Mouse (Mus musculus) CH12.LX (cell line): Measurements from ENCODE around the gene Hsd17b2. TPM values are rescaled to one million over a fixed set of nuclear protein-coding genes. Genes with fewer than 3 reads are reported as not detected.

Experiments
- DNase-seq: peaks from one replicate; pipeline ENCODE4 v3.0.0-alpha.2; 2013; ENCODE audit errors: extremely low read depth
- H3K27ac ChIP-seq: 2 replicates; pipeline ENCODE4 v1.5.1; 2012; ENCODE audit warnings: low read depth, mild to moderate bottlenecking, control low read depth, moderate library complexity; ENCODE audit not compliant: insufficient read depth
- H3K27me3 ChIP-seq: replicated peaks from 2 replicates; pipeline ENCODE3; 2012; ENCODE audit warnings: inconsistent platforms
- H3K36me3 ChIP-seq, 2 experiments: replicated peaks in 1 of 2; 2 replicates each; pipeline versions ENCODE3 to v1.6.1; 2012; ENCODE audit warnings: inconsistent platforms in 1 of 2, low read length in 1 of 2, mild to moderate bottlenecking in 1 of 2, mixed read lengths in 1 of 2, moderate library complexity in 1 of 2; ENCODE audit not compliant: control insufficient read depth in 1 of 2, insufficient read depth in 1 of 2
- H3K4me1 ChIP-seq, 2 experiments: 2 replicates each; pipeline ENCODE4 v1.6.1; 2012; ENCODE audit warnings: inconsistent platforms in 1 of 2, moderate library complexity in 1 of 2; ENCODE audit not compliant: insufficient read depth in 2 of 2, control insufficient read depth in 1 of 2
- H3K4me2 ChIP-seq: 2 replicates; pipeline ENCODE4 v1.6.1; 2012; ENCODE audit warnings: low read depth, mild to moderate bottlenecking, control low read depth; ENCODE audit not compliant: poor library complexity, insufficient read depth, severe bottlenecking
- H3K4me3 ChIP-seq, 3 experiments: fragments of 150-350 bp in 1 of 3; sonication (generic) in 1 of 3; replicated peaks in 1 of 3; 2 replicates each; pipeline versions ENCODE3 to v1.5.1; 2011 to 2012; ENCODE audit warnings: low read depth in 2 of 3, low read length in 2 of 3, mild to moderate bottlenecking in 2 of 3, moderate library complexity in 2 of 3, control low read depth in 1 of 3, improper control_type of control experiment in 1 of 3, inconsistent platforms in 1 of 3, mixed read lengths in 1 of 3; ENCODE audit not compliant: poor library complexity in 1 of 3
- H3K79me2 ChIP-seq: replicated peaks from 2 replicates; pipeline ENCODE4 v1.6.1; 2012; ENCODE audit warnings: mild to moderate bottlenecking, moderate library complexity; ENCODE audit not compliant: control insufficient read depth, poor library complexity, insufficient read depth, severe bottlenecking; ENCODE audit errors: extremely low read depth
- H3K9ac ChIP-seq: 2 replicates; pipeline ENCODE4 v1.6.1; 2012; ENCODE audit warnings: low read depth, mild to moderate bottlenecking, control low read depth, moderate library complexity; ENCODE audit not compliant: insufficient read depth
- H3K9me3 ChIP-seq: replicated peaks from 2 replicates; pipeline ENCODE3; 2012; ENCODE audit warnings: low read length, inconsistent platforms, mixed read lengths
- BHLHE40 ChIP-seq: IDR thresholded peaks from 2 replicates; pipeline ENCODE4 v1.6.1; 2011; ENCODE audit warnings: mild to moderate bottlenecking, low read depth, low read length, improper control_type of control experiment
- CHD2 ChIP-seq: IDR thresholded peaks from 2 replicates; pipeline ENCODE4 v1.6.1; 2011; ENCODE audit warnings: low read length, improper control_type of control experiment
- CTCF ChIP-seq, 2 experiments: IDR thresholded peaks in 1 of 2; conservative IDR thresholded peaks in 1 of 2; 2 replicates each; pipeline ENCODE4 v1.5.1; 2011 to 2012; ENCODE audit warnings: low read depth in 2 of 2, low read length in 2 of 2, improper control_type of control experiment in 1 of 2, inconsistent platforms in 1 of 2, mild to moderate bottlenecking in 1 of 2, moderate library complexity in 1 of 2
- GABPA ChIP-seq: IDR thresholded peaks from 2 replicates; pipeline ENCODE4 v1.6.1; 2012; ENCODE audit warnings: low read depth, low read length, improper control_type of control experiment, inconsistent platforms; ENCODE audit not compliant: insufficient replicate concordance
- IRF4 ChIP-seq: IDR thresholded peaks from 2 replicates; pipeline ENCODE4 v1.6.1; 2014; ENCODE audit warnings: low read depth, mild to moderate bottlenecking, inconsistent platforms, low read length, improper control_type of control experiment
- JUND ChIP-seq: conservative IDR thresholded peaks from 2 replicates; pipeline ENCODE4 v1.6.1; 2011; ENCODE audit warnings: low read depth, low read length, improper control_type of control experiment
- MAZ ChIP-seq: IDR thresholded peaks from 2 replicates; pipeline ENCODE4 v1.6.1; 2012; ENCODE audit warnings: low read depth, mild to moderate bottlenecking, inconsistent platforms, low read length, improper control_type of control experiment, moderate library complexity
- MEF2A ChIP-seq: IDR thresholded peaks from 2 replicates; pipeline ENCODE4 v1.6.1; 2014; ENCODE audit warnings: low read depth, mild to moderate bottlenecking, inconsistent platforms, low read length, improper control_type of control experiment, borderline replicate concordance
- MYC ChIP-seq: IDR thresholded peaks from 2 replicates; pipeline ENCODE4 v1.6.1; 2011; ENCODE audit warnings: low read depth, mild to moderate bottlenecking, improper control_type of control experiment, low read length
- NRF1 ChIP-seq: IDR thresholded peaks from 2 replicates; pipeline ENCODE4 v1.6.1; 2014; ENCODE audit warnings: low read depth, mild to moderate bottlenecking, inconsistent platforms, low read length, improper control_type of control experiment, moderate library complexity
- POLR2A ChIP-seq: IDR thresholded peaks from 2 replicates; pipeline ENCODE4 v1.6.1; 2011; ENCODE audit warnings: low read depth, mild to moderate bottlenecking, improper control_type of control experiment, low read length
- POLR2AphosphoS2 ChIP-seq: IDR thresholded peaks from 2 replicates; pipeline ENCODE4 v1.6.1; 2011; ENCODE audit warnings: low read depth, low read length, improper control_type of control experiment
- RAD21 ChIP-seq: IDR thresholded peaks from 2 replicates; pipeline ENCODE4 v1.6.1; 2011; ENCODE audit warnings: low read depth, mild to moderate bottlenecking, low read length, improper control_type of control experiment, moderate library complexity
- SMC3 ChIP-seq: IDR thresholded peaks from 2 replicates; pipeline ENCODE4 v1.6.1; 2011; ENCODE audit warnings: low read depth, low read length, improper control_type of control experiment
- TBP ChIP-seq: conservative IDR thresholded peaks from 2 replicates; pipeline ENCODE4 v1.6.1; 2011; ENCODE audit warnings: low read depth, low read length, improper control_type of control experiment
- UBTF ChIP-seq: IDR thresholded peaks from 2 replicates; pipeline ENCODE4 v1.6.1; 2012; ENCODE audit warnings: low read depth, mild to moderate bottlenecking, inconsistent platforms, low read length, improper control_type of control experiment, moderate library complexity
- ZKSCAN1 ChIP-seq: IDR thresholded peaks from 2 replicates; pipeline ENCODE4 v1.6.1; 2012; ENCODE audit warnings: low read depth, inconsistent platforms, low read length, improper control_type of control experiment, borderline replicate concordance
- dilution Hi-C: fragments of 300-500 bp; cut with MboI; formaldehyde crosslinking; loops from 2 replicates; pipeline ENCODE4 v1.14.3; 2020; ENCODE audit warnings: low sequenced_read_pairs; ENCODE audit not compliant: extremely low pct_unique_long_range_greater_than_20kb, extremely low pct_ligation_motif_present
- in situ Hi-C: fragments of 300-500 bp; cut with MboI; formaldehyde crosslinking; loops from 3 replicates; pipeline ENCODE4 v1.14.3; 2019; ENCODE audit warnings: low sequenced_read_pairs, low pct_ligation_motif_present, low pct_unique_long_range_greater_than_20kb, mixed read lengths
- polyA plus RNA-seq: library from polyadenylated mRNA; unstranded; fragments of >175 nt; gene quantifications from 2 replicates; pipeline ENCODE4 v1.2.1, GENCODE M21; 2012; ENCODE audit warnings: low read depth; ENCODE audit not compliant: insufficient read length
- total RNA-seq, 2 experiments: library from RNA; depleted of rRNA; stranded (reverse); fragments of 300-350 nt in 1 of 2; fragments of >200 nt in 1 of 2; gene quantifications; 2 replicates each; pipeline ENCODE4 v1.2.3; 2012 to 2014

The Hsd17b2 gene
- total and polyA plus RNA-seq, 3 experiments, result not detected

DNA sequence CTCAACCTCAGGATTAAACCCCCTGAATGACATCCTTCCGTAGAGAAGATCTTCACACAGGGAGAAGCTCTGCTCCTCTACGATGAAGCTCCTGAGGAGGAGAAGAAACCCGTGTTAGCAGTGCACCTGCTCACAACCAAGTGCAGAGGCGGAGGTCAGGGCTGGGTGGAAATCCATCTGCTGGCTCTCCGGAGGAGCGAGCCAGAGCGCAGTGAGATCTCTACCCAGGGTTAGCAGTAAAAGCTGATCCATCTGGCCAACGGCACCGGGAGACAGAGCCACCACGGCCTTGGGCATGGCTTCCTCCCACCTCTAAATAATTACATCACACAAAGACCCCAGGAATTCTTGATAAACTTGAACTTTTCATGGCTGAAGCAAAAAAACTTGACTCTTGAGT, 92.9 kb downstream of the Hsd17b2 start:
- no peaks in the 10 kb centered on the region for H3K9me3 ChIP-seq

DNA sequence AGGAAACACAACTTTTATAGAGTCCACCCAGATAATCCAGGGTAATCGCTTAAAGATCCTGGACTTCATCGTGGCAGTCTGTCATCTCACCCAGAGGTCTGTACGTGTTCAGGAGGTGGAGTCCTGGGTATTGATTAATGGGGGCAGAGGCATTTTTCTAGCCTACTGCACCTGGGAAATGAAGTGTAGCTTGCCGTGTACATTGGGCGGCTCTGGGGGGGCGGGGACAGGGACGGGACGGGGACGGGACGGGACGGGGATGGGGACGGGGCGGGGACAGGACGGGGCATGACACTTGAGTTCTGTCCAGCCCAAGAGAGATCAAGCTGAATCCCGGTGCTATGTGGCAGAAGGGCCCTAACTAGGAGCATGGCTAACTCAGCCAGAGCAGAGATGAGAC, 94.8 kb downstream of the Hsd17b2 start:
- Histone ChIP-seq H3K4me1 (peaks cover 0 to 23% of the 10 kb centered on the region in 2 experiments; a peak in 2 of 4 replicates), H3K27ac (no peak overlapping the region), H3K36me3 (peaks cover 47 to 72% of the 10 kb centered on the region in 2 experiments), H3K4me2 (no peak overlapping the region), H3K4me3 (no peak overlapping the region), H3K9ac (no peak overlapping the region), H3K9me3 (no peaks in the 10 kb centered on the region), H3K27me3 (no peaks in the 10 kb centered on the region), H3K79me2 (peaks cover 60% of the 10 kb centered on the region)
- in situ Hi-C loops, result no loop called here
- dilution Hi-C loops, result no loop called here
- no peak for DNase-seq
- TF ChIP-seq SMC3 (no peak), JUND (no peak), POLR2AphosphoS2 (no peak), POLR2A (no peak), TBP (no peak), CHD2 (no peak), MAZ (no peak), MYC (no peak)

More for the DNA sequence above, 92.9 kb downstream of the Hsd17b2 start:
- no peak overlapping the region for H3K4me2 ChIP-seq
- no peaks in the 10 kb centered on the region for H3K27me3 ChIP-seq
- peaks cover 41% of the 10 kb centered on the region for H3K79me2 ChIP-seq
- H3K36me3 ChIP-seq, result peaks cover 63 to 90% of the 10 kb centered on the region in 2 experiments
- no peak for TF ChIP-seq GABPA
- no peak for TF ChIP-seq NRF1
- no peak for TF ChIP-seq RAD21
- TF ChIP-seq IRF4, result no peak
- TF ChIP-seq BHLHE40, result no peak
- TF ChIP-seq POLR2AphosphoS2, result no peak
- no peak overlapping the region for H3K4me3 ChIP-seq
- H3K27ac ChIP-seq, result no peak overlapping the region
- in situ Hi-C loops (no loop called here), dilution Hi-C loops (no loop called here)
- no peak overlapping the region for H3K9ac ChIP-seq
- no peak for DNase-seq
- H3K4me1 ChIP-seq, result peaks cover 0 to 23% of the 10 kb centered on the region in 2 experiments; a peak in 2 of 4 replicates

DNA sequence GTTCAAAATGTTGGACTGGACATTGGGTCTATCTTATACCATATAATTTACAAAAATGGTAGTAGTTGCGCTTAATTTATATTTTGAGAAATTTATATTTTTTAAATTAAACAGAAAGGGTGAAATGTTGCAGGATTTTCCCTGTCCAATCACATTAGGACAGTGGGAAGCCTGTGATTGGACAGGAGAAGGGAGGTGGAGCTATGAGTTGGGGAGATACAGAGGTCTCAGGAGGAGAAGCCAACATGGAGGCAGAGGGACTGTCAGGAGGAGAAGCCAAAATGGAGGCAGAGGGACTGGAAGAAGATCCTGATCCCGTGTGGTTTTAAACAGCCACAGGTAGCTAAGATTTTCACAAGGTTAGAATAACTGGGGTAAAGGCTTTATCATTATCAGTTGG, 96.4 kb downstream of the Hsd17b2 start:
- dilution Hi-C loops, result no loop called here

More for the DNA sequence above, 96.4 kb downstream of the Hsd17b2 start:
- Histone ChIP-seq H3K79me2 (peaks cover 62% of the 10 kb centered on the region), H3K9me3 (no peaks in the 10 kb centered on the region), H3K27ac (no peak overlapping the region), H3K27me3 (no peaks in the 10 kb centered on the region), H3K36me3 (peaks cover 36 to 58% of the 10 kb centered on the region in 2 experiments), H3K9ac (no peak overlapping the region), H3K4me2 (no peak overlapping the region), H3K4me1 (peaks cover 3 to 28% of the 10 kb centered on the region in 2 experiments; a peak in 2 of 4 replicates), H3K4me3 (peak overlapping the region in 1 of 3 experiments; percentile 88)
- in situ Hi-C loops, result no loop called here
- no peak for DNase-seq
- TF ChIP-seq NRF1 (no peak), UBTF (no peak), CTCF (conservative IDR thresholded peaks at IDR 0.05 in 1 of 2, IDR thresholded peaks at IDR 0.05 in 1 of 2; ENCODE audit: low read depth in 2 of 2, low read length in 2 of 2) (no peak), ZKSCAN1 (no peak), MEF2A (no peak), MAZ (no peak)
